Mouse (Mus musculus) thymus, adult 2 months (tissue): Measurements from ENCODE around the gene Umod. TPM values are rescaled to one million over a fixed set of nuclear protein-coding genes. Genes with fewer than 3 reads are reported as not detected.

ENCODE experiments used
- DNase-seq: peaks from one replicate; pipeline ENCODE4 v3.0.0; 2021
- H3K27ac ChIP-seq: fragments of 200-500 bp; 2 replicates; pipeline ENCODE4 v1.5.1; 2012; ENCODE audit warnings: low read length, control low read depth; ENCODE audit not compliant: control insufficient read depth, insufficient read depth
- H3K27me3 ChIP-seq: fragments of 200-500 bp; 2 replicates; pipeline ENCODE4 v1.6.1; 2012; ENCODE audit warnings: mild to moderate bottlenecking, low read length, moderate library complexity, mixed read lengths; ENCODE audit not compliant: control insufficient read depth, insufficient read depth
- H3K36me3 ChIP-seq: fragments of 200-500 bp; 2 replicates; pipeline ENCODE4 v1.6.1; 2012; ENCODE audit warnings: mild to moderate bottlenecking, low read length, moderate library complexity; ENCODE audit not compliant: control insufficient read depth, insufficient read depth
- H3K4me1 ChIP-seq: fragments of 200-500 bp; replicated peaks from 2 replicates; pipeline ENCODE4 v1.6.1; 2012; ENCODE audit warnings: low read length; ENCODE audit not compliant: control insufficient read depth, insufficient read depth
- H3K4me3 ChIP-seq: fragments of 200-500 bp; 2 replicates; pipeline ENCODE4 v1.5.1; 2012; ENCODE audit warnings: mild to moderate bottlenecking, low read length, control low read depth, moderate library complexity; ENCODE audit not compliant: control insufficient read depth, insufficient read depth
- CTCF ChIP-seq: fragments of 200-500 bp; IDR thresholded peaks from 2 replicates; pipeline ENCODE4 v1.5.1; 2012; ENCODE audit warnings: mild to moderate bottlenecking, control low read depth, low read length, moderate library complexity, borderline replicate concordance; ENCODE audit not compliant: control insufficient read depth, poor library complexity, insufficient read depth; ENCODE audit errors: extremely low read depth
- POLR2A ChIP-seq: fragments of 200-500 bp; IDR thresholded peaks from 2 replicates; pipeline ENCODE4 v1.6.1; 2012; ENCODE audit warnings: mild to moderate bottlenecking, low read length, control low read depth, moderate library complexity; ENCODE audit not compliant: control insufficient read depth, poor library complexity, insufficient read depth; ENCODE audit errors: extremely low read depth
- WGBS: fragments of 180-500 bp; shearing (Covaris S2); methylation state at CpG from one replicate; pipeline ENCODE4 v1.1.7; 2018; 5-methylcytosine and 5-hydroxymethylcytosine counted together
- polyA plus RNA-seq: library from polyadenylated mRNA; depleted of rRNA; stranded (reverse); fragments of >200 nt; gene quantifications from 2 replicates; pipeline ENCODE4 v1.2.3, GENCODE M21; 2012

Umod gene
- polyA plus RNA-seq, 1 experiment, result 2.2 TPM

DNA sequence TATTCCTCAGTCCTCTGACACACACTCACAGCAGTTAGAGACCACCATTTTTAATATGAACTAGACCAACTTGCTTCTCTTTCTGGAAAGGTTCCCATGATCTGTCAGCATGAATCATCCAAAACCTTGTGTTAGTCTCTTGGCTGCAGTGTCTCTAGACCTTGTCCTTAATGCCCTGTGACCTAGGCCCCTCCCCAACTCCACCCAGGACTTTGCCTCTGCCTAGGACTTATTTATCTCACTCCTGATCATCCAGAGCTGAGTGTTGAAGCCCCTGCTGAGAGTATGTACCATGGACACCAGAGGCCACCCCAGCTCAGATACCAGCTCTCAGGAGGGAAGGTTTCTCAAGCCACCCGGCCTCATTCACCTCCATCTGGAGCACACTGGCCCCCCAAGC is 43.3 kb upstream of the Umod start:
- no peak overlapping the region for H3K27ac ChIP-seq
- 81% methylated on average over 1 of the region's 1 CpGs for WGBS

DNA sequence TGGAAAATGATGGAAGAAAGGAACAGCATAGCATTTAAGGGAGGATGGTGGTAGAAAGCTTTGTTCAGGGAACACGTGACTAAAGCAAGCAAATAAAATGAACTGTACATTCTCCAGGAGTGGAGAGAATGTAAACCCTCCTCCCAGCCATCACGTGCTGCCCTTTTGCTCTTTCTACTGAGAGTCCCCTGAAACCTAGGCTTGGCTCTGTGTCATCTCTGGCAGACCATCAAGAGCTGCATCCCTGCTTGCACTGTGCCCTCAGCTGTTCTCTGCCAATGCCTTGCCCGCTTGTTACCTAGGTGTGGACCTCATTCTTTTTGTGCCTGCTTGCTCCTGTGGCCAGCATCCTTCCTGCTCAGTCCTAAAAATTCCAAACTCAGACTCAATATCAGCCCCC is 42.7 kb upstream of the Umod start:
- no peaks in the 10 kb centered on the region for H3K36me3 ChIP-seq
- no peaks in the 10 kb centered on the region for H3K4me1 ChIP-seq
- no peak for DNase-seq
- H3K4me3 ChIP-seq, result no peak overlapping the region
- H3K27ac ChIP-seq, result no peak overlapping the region
- no peak for TF ChIP-seq CTCF
- no peak for TF ChIP-seq POLR2A
- H3K27me3 ChIP-seq, result no peaks in the 10 kb centered on the region
- WGBS, result 88% methylated on average over 3 of the region's 3 CpGs

More for the DNA sequence above, 43.3 kb upstream of the Umod start:
- no peak for DNase-seq
- Histone ChIP-seq H3K4me3 (no peak overlapping the region), H3K27me3 (no peaks in the 10 kb centered on the region), H3K36me3 (no peaks in the 10 kb centered on the region), H3K4me1 (no peaks in the 10 kb centered on the region)
- TF ChIP-seq POLR2A (no peak), CTCF (no peak)

DNA sequence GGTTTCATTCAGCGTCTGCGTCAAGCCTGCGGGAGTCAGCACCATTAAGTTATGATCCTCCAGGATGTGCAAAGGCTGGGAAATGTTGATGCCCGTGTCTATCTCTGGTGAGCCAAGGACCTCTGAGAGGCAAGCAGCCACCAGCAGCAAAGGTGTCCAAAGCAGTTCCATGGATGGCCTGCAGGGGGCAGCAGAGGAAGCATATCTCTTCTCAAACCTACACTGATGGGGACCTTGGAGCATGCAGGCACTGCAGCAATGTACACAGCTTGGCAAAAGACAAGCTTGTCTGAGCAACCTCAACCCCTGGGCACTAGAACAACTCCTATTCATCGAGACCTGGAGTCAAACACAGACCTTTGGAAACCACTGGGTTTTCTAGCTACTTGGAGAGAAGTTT is 40.6 kb upstream of the Umod start:
- Histone ChIP-seq H3K4me3 (no peak overlapping the region), H3K27ac (no peak overlapping the region), H3K27me3 (no peaks in the 10 kb centered on the region), H3K36me3 (no peaks in the 10 kb centered on the region), H3K4me1 (no peaks in the 10 kb centered on the region)
- TF ChIP-seq POLR2A (no peak), CTCF (peak; percentile 60; the same call in 1 of the 2 replicates)
- WGBS, result 49% methylated on average over 5 of the region's 5 CpGs
- peak; percentile 35 for DNase-seq

DNA sequence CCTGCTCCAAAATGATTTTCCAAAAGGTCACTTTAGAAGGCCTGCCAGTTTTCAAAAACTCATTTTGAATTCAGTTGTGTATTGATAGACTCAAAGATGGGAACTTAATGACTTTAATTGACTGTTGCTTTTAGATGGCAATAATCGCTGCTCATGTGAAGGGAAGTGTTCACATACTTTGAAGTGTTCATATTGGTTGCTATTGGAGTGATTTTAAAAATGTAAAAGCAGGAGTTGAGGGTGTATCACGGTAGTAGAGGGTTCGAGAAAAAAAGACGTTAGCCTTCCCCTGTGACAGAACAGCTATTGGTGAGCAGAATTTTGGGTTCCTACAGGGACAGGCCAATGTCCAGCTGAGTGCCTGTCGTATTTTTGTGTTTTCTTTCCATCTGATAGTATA is 40.1 kb upstream of the Umod start, which contains the start of gene Acsm5:
Gene Acsm5, plus strand, starts transcription at position 301 of the 400 bp plus-strand sequence.
- no peak for DNase-seq
- Histone ChIP-seq H3K27ac (no peak within 1 kb of the TSS), H3K36me3 (no peaks in the 10 kb centered on the region), H3K27me3 (no peaks in the 10 kb centered on the region), H3K4me3 (no peak within 1 kb of the TSS), H3K4me1 (no peaks in the 10 kb centered on the region)
- 76% methylated on average over 5 of the region's 5 CpGs for WGBS
- TF ChIP-seq POLR2A (no peak), CTCF (no peak)

DNA sequence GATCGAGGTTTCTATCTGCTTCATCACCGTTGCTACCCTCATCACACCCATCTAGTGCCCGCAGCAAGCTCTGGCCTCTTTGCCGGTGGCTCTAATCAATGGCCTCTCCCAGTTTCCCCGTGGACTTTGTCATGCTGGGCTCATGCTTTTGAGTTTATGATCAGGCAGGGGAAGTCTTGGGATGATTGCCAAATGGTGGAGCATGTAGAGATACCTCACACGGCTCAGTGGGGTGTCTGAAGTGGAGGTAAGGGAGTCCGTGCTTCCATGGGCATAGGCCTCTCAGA is 37.1 kb upstream of the Umod start:
- Histone ChIP-seq H3K4me1 (no peaks in the 10 kb centered on the region), H3K27ac (no peak overlapping the region), H3K27me3 (no peaks in the 10 kb centered on the region), H3K36me3 (no peaks in the 10 kb centered on the region), H3K4me3 (no peak overlapping the region)
- DNase-seq, result no peak
- 80% methylated on average over 7 of the region's 7 CpGs for WGBS
- TF ChIP-seq CTCF, result no peak
- no peak for TF ChIP-seq POLR2A

DNA sequence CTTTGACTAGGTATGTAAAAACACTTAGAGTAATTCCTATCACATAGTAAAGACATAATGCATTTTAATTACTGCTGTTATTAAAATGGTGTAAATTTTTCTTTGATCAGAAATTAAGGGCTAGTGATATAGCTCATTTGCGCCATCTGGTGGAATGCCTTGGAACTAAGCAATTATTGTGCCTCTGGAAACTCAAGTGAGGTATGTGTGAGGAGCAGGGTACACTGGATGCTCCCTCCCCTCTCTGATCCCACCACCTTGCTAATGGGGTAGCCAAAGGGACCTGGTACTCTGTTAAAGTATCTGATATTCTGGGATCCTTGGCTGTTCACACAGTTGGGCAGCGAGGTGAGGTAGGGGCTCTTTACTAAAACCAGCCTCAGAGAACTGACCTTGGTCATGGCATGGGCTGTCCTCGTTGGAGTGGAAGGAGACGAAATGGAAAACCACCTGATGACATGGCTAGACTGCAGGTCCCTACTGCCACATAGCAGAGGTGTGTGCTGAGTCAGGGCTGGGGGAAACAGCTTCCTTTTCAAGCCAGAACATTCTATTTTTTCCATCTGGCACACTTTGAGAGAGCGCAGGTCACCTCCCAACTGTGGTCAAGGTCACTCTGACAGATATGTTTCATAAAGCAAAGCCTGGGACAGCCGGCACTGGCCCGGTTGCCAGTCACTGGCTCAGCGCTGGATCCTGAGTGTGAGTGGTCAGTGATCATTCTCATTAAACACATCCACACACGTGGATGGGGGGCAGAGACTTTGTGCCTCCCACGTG is 36.6 kb upstream of the Umod start:
- Histone ChIP-seq H3K4me1 (no peaks in the 10 kb centered on the region), H3K27ac (no peak overlapping the region), H3K27me3 (no peaks in the 10 kb centered on the region), H3K4me3 (no peak overlapping the region), H3K36me3 (no peaks in the 10 kb centered on the region)
- DNase-seq, result peak; percentile 8
- WGBS, result 65% methylated on average over 10 of the region's 10 CpGs
- no peak for TF ChIP-seq POLR2A
- no peak for TF ChIP-seq CTCF
